Mouse (Mus musculus) cerebellum, adult 9-10 months (tissue): ENCODE data around the gene Art2b.
"Not testable (repeated sequence)": the region's sequence is repeated elsewhere in the genome, so short reads cannot be mapped to it uniquely, and the experiment has no call there.

Source experiments
- DNase-seq: peaks from one replicate; pipeline ENCODE4 v3.0.0; 2022

Gene Art2b

GRCm38 (mm10) chr7:101585408-101585807 lies at the start of gene Art2b:
Gene Art2b (minus strand): TSS chr7:101585600.
- no peak for DNase-seq

DNA sequence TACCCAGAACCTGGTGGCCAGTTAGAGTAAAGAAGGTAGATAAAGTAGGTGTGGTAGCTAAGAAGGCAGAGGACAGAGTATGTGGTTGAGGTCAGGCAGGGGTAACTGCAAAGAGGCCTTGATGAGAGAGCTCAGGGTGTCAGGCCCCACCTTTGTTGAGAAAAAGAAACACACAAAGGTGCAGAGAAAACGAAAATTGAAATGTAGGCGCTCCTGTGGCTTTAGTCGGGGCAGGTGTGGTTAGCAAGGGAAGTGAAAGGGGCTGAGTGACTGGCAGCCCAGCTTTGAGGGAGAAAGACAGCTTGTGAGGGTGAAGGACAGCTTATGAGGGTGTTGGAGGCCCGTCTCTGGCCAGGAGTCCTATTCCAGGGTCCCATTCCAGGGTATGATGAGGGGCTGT lies 49.1 kb upstream of the Art2b start:
- DNase-seq, result no peak

- no peak for DNase-seq
Measured at GRCm38 (mm10) chr7:101633629-101634177, 48.3 kb upstream of the Art2b start.

DNA sequence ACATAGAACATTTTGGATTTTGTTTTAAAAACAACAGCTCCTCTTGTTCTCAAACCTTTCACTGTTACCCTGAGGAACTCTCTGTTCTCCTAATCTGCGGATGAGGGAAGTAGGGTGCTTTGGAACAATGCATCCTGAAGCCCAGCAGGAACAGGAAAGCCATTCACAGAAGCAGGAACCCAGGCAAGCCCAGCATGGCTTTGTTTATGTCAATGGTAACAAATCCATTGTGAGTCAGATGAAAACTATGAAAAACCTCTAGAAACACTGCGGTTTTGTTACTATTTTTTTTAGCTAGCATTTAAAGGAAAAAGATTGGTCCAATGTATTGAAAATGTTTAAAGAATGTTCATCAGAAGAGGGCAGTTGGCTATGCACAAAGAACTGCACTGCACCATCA lies 43.1 kb upstream of the Art2b start:
- DNase-seq, result no peak

- not testable (repeated sequence) for DNase-seq
Measured at GRCm38 (mm10) chr7:101627166-101627565, 41.8 kb upstream of the Art2b start.

DNA sequence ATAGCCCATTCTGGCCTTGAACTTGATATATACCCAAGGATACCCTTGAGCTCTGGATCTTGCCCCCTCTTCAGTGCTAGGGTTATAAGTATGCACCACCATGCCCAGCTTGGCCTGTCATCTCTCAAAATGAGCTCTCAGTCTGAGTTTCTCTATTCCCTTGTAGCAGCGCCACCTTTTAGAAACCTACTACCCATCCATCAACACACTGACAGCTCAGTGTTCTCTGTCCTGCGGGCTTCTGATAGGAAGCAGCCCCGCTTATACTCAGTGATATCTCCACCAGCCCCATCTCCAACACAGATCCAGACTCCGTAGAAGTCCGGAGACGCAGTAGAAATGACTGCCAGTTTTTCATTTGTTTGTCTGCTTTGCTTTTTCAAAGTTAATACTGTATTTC lies 38.9 kb upstream of the Art2b start:
- DNase-seq, result no peak

GRCm38 (mm10) chr7:101621861-101622260 lies 36.5 kb upstream of the Art2b start:
- DNase-seq, result not testable (repeated sequence)

DNA sequence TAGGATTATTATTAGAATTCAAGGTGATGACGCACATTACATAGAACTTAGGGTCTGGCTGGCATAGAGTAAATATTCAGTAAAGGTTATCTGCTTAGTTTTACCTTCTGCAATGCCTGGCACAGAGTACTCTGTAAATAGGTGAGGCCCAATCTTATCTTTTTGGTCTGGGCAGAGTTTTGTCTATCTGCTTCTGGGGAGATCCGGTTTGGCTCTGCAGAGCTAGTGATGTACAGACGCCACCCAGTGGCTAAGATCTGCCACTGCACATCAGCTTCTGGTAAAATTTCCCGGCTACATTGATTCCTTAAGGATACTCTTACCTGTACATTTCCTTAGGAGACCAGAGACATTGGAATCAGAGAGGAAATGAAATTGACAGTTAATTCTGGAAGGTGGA lies 35.0 kb upstream of the Art2b start:
- peak; percentile 34 for DNase-seq

- DNase-seq, result no peak
Measured at GRCm38 (mm10) chr7:101618273-101618672, 32.9 kb upstream of the Art2b start.

DNA sequence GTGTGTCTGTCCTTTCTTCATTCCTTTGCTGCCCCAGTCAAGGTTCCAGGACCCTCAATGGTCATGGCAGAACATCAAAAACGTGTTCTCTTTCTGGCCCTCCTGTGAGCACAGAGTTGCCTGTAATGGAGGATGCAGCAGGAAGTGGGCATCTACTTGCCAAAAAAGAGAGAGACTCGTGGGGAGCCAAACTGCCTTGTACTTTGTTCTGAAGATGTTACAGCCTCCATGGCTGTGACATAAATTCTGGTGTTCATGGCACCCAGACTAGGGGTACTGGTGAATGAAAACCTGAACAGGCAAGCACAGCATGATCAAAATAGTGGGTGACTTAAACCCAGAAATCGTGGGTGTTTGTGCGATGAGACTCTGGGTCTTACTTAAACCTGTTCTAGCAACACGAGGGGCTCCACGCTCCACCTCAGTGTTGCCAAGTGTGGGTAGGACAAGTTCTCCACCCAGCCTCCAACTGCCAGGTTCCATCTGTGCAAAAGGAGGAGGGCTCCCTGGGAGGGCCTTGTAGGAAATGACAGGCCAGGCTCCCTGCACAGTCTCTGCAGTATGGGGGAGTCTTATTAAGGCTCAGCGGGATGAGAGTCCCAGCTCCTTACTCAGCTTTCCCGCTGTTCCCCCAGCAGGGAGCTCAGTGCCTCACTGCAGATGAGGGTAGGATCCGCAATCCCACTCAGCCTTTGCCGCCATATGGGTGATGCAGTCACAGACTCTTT lies 32.2 kb upstream of the Art2b start:
- DNase-seq, result no peak

DNA sequence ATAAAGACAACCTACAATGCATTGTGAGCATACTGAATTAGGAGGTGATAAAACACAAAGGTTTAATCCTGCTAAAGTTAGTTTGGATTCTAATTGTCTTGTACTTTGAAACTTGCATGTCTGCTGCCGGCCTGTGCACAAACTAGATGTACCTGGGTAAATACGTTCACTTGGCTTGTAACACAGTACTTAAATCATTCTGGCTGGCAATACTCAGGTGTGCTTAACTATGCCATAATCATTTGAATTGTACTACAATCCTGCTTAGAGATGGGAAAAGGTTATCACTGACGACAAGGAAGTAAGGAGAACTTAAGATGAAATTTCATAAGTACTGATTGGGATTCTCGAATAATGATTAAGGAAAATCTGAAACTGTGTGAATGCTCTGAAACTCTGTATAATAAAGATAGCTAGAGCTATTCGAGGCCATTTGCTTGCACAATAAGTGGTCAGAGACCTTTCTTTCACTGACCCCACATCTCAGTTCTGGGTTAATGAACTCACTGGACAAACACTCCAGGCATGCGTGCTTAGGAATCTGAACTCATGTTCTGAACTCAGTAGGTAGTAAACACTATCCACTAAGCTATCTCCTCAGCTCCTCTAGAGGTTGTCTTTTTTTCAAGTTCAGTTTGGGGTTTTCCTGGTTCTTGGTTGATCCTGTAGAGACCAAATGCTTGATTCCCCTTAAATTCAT lies 30.9 kb upstream of the Art2b start:
- no peak for DNase-seq

GRCm38 (mm10) chr7:101615406-101615805 lies 30.0 kb upstream of the Art2b start:
- DNase-seq, result no peak

GRCm38 (mm10) chr7:101612786-101613527 lies 27.6 kb upstream of the Art2b start:
- not testable (repeated sequence) for DNase-seq

DNA sequence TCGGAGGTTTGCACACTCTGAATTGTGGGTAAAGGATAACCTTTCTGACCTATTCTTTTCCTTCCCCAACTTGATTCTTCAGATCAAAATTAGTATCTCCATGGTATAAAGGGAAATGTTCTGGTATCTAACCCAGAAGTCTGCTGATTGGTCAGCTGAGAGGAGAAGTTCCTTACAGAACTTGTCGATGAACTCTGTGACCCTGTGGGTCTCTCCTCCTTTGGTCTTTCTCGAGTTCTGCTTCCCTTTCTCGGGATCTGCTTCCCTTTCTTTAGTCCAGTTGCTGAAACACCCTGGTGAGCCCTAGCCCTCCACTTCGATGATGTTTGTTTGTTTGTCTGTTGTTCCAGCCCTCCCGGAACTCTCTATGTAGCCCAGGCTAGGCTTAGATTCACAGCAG lies 22.4 kb upstream of the Art2b start:
- DNase-seq, result no peak

GRCm38 (mm10) chr7:101600406-101600805 lies 15.0 kb upstream of the Art2b start:
- no peak for DNase-seq

- no peak for DNase-seq
Measured at GRCm38 (mm10) chr7:101598482-101598881, 13.1 kb upstream of the Art2b start.

GRCm38 (mm10) chr7:101594969-101595368 lies 9.6 kb upstream of the Art2b start:
- no peak for DNase-seq

GRCm38 (mm10) chr7:101584271-101584670 lies 1.1 kb downstream of the Art2b start:
- DNase-seq, result not testable (repeated sequence)

- no peak for DNase-seq
Measured at GRCm38 (mm10) chr7:101582012-101582411, 3.4 kb downstream of the Art2b start.

DNA sequence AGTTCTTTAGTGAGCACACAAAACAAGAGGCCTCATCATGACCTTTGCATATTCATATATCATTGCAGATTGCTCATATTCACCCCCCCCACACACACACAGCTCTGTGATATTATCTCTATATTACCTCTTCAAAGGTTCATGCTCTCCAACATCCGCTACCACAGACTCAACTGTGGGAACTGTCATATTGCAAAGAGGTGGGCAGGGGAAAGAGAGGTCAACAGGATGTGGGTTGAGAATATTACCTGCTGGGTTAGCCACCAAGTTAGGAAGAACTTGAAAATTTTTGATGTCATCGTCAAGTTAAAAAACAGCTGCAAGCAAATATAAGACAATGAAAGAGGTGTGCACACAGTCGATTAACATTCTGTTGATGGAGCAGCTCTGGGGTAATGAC lies 4.5 kb downstream of the Art2b start:
- DNase-seq, result not testable (repeated sequence)

DNA sequence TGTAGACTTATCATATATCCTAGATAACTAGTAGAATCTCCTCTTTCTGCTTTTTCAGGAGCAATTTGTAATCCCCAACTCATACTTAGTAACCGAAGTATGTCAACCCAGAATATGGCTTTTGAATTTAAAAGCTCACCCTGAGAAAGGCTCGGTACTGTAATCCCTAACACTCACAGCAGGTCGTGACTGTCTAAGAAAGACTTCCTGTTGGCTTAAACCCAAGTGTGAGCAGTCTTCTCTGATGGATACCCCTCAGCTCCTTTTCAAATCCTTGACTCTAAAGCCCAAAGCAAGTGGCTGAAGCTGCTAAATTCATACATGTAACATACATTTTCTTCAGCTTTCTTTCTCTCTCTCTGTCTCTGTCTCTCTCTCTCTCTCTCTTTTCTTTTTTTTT lies 11.0 kb downstream of the Art2b start:
- no peak for DNase-seq

- not testable (repeated sequence) for DNase-seq
Measured at GRCm38 (mm10) chr7:101573636-101574035, 11.8 kb downstream of the Art2b start.

- DNase-seq, result no peak
Measured at GRCm38 (mm10) chr7:101564086-101564485, 21.3 kb downstream of the Art2b start.
